Mouse (Mus musculus) testis, postnatal 10 days (tissue): Measurements from ENCODE around the gene R3hdml.

Experiments used
- DNase-seq: peaks from one replicate; pipeline ENCODE4 v3.0.0; 2021; ENCODE audit warnings: low spot score

Gene R3hdml

DNA sequence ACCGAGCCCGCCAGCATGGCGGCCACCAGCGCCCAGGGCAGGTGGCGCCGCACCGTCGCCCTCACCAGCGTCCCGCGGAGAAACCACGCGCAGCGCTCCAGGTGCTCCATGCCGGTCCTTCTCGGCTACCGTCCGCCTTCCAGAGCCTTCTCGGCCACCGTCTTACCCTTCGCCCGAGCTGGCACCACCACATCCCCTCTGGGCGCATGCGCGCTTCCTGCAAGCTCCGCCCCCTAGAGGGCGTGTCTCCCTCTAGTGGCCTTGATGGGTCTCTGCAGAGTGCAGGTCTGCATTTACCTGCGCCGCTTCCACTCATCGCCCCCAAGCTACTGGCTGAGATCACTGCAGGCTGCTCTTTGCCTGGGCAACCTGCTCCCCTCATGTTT is 19.7 kb upstream of the R3hdml start, which contains the start of gene Fitm2:
Gene Fitm2 (minus strand): TSS at position 164 of the 386 bp plus-strand sequence.
- peak; percentile 97 for DNase-seq

DNA sequence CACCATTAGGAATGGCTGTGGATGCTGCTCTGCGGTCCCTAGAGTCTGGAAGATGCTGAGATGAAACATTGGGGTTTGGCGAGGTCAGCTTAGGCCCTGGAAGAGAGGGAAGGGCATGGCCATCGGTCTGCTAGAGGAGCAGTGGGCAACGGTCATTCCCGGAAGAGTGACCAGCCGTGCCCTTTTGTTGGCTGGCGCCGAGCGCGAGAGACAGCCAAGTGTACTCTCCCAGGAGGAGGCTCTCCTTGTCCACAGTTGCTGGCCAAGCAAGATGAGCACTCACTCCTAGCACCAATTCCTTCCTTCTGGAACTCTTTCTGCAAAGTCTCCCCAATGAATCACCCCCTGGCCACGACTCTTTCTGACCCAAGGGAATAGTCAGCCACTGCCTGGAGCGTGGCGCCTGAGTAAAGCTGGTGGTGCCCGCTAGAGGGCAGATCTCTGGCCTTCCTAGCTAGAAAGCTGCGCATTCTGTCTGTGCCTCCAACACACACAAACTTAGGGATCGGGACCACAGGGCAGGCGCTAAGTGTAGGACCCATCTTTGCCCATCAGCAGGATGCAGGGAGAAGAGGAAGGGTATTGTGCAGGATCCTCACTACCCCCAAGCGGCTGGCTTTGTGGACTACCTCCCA is 11.8 kb upstream of the R3hdml start:
- DNase-seq = no peak

DNA sequence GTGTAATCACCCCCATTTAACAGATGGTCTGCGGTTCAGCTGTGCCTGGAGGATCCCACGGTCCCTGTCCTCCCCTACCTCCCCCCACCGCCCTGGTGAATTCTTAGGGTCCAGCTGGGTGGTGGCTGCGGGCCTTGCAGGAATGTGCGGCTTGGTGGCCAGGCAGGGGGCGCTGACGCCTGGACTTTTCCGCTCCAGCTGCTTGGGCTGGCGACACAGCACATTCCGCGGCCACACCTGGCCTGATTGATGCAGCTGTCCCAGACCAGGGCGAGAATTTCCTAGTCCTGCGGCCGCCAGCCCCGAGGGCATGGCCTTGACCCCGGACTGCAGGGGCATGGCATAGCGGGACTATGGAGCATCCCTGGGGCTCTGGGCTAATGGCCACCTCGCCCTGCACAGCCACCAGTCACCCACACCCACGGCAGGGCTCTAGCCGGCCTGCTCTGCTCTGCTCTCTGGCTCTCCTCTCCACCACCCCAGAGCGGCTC is 10.5 kb upstream of the R3hdml start:
- no peak for DNase-seq

DNA sequence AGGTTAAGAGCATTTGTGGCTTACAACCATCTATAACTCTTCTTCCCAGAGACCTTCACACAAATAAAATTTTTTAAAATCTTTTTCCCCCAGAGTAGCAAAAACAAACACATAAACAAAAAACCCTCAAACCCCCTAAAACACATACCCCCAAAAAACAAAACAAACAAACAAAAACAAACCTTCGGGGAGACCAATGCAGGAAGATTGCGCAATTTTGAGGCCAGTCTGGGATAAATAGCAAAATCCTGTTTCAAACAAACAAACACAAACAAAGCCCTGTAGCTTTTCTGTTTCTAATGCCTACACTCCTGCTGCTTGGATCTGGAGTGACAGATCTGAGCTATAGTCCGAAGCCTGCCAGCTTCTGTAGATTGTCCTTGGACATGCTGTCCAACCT is 4.8 kb upstream of the R3hdml start:
- DNase-seq = no peak

DNA sequence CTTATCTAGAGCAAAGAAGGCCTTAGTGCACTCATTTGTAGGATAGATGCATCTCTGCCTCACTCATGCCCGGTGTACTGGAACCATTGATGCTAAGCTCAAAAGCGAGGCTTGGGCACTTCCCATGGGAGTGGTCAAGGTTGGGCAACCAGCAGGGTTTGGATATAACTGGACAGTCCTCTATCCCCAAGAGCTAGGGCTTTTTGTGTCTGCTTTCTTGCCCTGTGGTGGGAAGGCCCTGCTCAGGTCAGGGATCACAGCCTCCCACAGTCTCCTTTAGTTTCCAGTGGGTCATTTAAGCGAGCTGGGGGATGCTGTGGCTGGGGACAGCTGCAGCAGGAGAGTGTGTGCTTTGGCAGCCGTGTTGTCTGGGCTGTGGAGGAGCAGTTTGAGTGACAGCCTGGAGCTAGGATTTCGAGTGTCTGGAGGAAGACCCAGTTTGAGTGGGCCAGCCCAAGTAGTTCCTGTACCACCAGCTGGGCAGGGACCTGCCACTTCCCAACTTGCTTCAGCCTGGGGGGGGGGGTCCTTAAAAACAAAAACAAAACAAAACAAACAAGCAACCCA is 2.3 kb upstream of the R3hdml start:
- DNase-seq = no peak

DNA sequence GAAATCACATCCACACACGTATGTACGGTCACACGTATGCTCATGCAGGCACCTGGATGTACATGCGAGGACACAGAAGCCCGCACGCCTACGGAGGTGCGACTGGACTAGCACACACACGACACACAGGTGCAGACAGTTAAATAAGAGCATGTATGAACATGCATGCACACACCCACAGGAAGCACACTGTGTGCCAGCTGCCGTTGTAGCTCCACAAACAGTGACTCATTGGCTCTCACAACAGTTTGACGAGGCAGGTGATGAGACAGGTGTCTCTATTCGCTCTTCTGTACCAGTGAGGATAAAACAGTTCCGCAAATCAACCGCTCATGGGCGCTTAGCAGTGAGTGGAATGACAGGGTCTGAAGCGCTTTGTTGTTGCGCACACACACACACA is 1.5 kb upstream of the R3hdml start:
- no peak for DNase-seq

DNA sequence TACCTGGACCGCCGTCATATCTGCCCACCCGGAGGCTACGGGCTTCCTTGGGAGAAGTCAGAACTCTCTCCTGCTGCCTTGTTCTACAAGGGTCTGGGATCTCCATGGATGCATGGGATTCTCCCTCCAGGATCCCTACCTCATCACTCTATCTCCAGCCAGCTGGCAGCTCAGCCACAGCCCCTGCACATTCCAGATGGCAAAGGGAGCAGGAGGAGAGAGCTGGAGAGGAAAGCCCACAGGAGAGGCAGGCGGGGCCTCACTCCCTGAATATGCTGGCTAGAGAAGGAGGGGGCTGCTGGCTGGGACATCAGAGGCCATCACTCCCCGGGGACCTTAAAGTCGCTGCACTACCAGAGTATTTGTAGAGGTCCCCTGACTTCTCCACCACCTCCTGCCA is 767 bp upstream of the R3hdml start:
- DNase-seq = no peak

DNA sequence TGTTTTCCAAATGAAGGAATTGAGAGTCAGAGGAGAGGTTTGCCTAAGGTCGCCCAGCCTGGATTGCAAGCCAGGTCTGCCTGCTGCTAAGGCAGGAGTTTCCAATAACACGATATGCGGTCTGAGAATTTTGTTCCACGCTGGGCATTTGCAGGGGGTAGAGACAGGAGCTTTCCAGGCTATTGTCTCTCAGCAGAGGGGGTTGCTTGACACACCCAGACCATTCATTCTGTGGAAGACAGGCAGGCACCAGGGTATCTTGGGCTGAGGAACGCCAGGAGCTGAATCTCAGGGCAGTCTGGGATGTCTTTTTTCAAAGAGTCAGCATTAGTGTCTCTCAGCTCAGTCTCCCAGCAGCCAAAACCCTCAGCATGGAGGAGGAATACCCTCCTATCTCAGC is 913 bp downstream of the R3hdml start:
- DNase-seq = no peak

DNA sequence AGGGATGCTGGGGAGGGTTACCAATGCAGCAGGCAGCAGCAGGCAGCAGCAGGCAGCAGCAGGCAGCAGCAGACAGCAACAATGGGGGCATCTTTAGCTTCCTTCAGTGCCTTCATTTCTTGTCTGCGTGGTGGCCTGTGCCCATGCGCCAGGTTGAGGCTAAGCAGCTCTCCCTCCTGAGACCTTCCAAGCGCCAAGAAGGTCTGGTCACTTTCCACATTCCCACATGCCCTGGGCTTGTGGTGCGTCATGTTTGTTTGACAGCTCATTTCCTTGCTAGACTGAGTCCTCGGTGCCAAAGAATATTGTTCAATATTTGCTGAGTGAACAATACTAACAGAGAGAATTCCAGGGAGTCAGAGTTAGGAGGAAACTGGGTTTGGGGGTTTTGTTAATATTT is 1.9 kb downstream of the R3hdml start:
- DNase-seq = no peak

DNA sequence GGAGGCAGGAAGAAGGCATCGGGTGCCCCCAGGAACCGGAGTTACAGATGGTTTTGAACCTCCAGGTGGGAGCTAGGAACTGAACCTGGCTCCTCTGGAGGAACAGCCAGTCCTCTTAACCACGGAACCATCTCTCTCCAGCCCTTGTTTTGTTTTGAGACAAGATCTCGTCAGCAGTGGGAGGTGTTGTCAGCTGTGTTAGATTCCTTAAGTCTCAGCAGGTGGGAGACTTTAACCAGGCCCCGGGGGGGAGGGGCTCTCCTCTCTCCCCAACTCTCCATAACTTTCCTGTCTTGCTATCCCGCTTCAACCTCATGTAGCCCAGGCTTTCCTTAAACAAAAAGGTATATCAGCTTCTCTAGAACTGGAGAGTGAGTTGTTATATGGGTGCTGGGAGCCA is 2.3 kb downstream of the R3hdml start:
- DNase-seq = no peak

DNA sequence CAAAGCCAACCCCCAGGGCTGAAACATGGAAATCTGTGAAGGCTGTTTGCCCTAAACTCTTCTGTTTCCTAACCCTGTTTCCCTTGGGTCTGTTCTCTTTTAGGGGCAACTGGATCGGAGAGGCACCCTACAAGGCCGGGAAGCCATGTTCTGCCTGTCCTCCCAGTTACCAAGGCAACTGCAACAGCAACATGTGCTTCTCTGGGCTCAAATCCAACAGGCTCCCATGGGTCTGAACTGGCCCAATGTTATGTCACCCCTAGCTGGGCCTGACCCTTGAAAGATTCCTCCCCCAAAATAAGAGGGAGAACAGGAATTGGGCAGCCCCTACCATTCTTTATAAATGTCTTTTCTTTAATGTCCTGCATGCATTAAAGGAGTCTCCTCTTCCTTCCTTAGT is 10.1 kb downstream of the R3hdml start:
- DNase-seq = no peak

DNA sequence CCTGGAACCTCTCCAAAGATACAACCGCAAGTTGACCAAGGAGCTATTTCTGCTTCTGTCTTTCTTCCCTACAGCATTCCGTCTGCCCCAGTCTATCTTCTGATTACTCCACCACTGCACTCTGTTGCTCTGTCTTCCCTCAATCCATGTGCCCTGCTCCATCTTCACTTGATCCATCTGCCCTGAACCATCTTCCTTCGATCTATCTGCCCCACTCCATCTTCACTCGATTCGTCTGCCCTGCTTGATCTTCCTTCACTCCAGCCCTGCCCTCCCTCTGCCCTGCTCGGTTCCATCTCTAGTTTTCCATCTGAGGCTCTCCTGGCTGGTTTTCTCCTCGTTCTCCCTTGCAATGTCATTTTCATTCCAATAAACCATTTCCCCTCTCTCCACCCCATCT is 11.1 kb downstream of the R3hdml start:
- DNase-seq = no peak

DNA sequence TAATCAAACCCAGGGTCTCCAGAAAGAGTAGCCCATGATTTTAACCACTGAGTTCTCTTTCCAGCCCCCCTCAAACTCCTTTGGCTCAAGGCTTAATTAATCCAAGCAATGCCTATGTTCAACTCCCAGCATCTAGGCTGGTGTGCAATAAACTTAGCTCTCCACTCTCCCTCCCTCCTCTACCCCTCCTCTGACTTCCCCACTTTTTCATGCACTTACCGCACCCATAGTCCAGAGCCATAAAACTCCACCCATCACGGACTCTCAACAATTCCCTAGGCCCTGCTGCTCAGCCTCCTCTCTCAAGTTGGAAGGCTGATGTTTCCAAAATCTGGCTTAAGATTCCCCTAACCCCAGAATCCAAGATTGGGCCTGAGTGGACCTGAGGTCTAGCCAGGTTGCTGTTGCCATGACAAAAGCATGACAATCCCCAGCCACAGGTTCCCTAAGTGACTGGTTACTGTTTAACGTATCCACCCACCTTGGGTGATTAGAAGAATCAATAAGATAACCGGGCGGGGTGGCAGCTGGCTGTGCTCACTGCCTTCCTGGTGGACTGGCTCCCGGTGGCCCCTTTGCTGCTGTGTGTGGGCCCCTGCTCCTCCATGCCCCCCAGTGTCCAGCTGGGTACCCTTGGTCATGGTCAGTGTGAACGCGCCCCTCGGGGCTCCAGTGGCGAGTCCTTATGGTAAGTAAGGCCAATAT is 14.3 kb downstream of the R3hdml start, which contains the start of gene Hnf4a:
Gene Hnf4a (plus strand): TSS at position 509 of the 705 bp plus-strand sequence.
- DNase-seq = no peak

DNA sequence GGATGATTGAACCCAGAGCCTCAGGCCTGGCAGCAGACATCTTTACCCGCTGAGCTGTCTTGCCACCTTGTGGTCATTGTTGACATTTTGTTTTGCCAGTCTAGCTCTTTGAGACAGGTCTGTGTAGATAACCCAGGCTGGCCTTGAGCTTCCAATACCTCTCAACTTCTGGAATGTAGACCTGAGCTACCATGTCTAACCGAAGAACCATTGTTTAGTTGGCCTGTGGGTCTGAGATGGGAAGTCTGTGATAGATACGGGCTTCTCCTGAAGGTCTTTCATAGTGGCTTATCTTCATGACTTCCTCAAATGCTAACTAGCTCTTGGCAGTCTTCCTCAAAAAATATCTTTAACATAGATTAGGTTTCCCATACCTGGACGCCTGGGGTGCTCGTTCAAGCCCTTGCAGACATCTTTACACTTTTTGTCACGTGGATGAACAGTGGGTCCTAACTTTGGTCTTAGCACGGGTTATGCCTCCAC is 33.7 kb downstream of the R3hdml start:
- DNase-seq = no peak

DNA sequence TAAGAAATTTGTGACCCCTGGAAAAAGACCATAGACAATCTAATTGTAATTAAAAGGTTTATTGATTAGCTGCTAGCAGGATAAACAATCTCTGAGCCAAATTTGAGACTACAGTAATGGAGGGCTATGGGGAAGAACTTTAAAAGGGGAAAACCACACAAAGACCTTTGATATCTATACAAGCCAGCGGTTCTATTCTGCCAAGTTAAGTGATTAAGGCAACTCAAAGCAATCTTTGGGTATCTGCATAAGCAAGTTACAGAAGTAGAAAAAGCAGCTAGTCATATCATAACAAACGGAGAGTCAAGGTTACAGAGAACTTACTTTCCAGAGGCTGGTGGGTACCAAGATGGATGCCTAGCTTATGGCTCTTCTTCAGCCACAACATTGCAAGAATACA is 35.4 kb downstream of the R3hdml start:
- DNase-seq = no peak

DNA sequence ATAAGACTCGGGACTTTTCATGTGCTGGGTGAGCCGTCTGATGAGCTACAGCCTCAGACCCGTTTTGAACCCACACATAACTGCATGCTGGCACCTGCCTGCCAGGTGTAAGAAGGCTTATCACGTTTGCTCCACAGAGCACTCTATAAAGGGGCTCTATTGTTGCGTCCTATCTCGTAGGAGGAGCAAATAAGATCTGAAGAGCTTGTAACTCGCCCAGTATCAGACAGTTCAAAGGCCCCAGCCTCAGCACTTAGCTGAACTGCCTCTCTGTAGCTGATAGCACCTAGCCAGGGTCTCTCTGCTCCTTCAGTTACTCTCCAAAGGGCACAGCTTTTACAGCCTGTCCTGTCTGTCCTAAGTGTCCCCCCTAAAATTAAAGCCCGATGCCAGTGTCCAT is 38.3 kb downstream of the R3hdml start:
- DNase-seq = no peak

DNA sequence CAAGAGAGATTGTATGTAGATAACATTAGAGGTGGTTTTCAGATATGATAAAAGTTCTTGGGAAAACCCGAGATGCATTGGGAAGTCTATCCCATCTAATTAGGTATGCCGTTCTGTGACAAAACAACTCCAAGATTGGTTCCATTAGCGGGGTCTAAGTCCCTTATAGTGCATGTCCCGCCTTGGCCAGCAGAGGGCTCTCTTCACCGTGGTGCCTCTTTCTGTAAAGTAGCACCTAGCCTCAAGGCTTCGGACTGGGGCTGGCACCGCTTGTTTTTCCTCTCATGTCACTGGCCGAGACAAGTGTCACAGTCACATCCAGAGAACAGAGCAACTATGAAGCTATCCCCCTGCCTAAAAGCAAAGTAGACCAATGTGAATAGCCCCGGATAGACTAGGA is 39.8 kb downstream of the R3hdml start:
- DNase-seq = peak; percentile 93

DNA sequence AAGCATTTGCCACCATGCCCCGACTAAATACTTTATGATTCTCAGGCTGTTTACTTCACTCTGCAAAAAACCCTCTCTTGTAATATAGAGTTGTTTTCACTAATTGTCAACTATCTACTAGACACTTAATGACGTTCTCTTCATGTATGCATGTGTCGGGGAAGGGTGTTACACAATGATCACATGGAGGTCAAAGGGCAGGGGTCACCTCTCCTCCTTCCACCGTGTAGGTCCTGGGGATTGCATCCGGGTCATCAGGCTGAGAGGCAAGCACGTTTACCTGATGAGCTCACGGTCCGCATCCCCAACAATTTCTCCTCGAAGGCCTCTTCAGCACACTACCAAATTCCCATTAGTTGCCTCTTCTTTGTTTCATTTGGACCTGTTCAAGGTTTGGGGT is 41.1 kb downstream of the R3hdml start:
- no peak for DNase-seq

DNA sequence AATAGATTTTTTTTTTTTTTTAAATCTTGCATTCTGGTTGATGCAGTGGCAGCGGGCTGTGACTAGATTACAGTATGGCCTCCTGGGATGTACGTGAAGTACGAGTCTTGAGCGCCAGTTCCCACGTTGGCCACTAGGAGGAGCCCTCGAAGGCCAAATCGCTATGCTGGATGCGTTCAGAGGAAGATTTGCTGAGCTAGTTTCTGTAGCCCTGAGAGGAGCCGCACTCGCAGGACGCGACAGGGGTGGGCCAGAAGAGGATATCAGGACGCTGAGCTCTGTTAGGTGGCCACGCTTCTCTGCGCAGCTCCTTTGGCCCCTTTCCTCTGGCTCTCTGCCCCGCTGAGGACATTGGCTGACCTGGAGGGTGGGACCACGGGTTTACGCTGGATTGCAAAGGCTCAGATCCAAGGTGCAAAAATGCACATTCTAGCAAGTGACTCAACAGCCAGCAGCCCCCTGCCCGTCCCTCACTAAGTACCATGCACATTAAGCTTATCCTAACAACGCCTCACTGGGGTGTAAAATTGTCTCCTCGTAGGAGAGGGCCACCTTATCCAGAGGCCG is 42.9 kb downstream of the R3hdml start:
- peak; percentile 95 for DNase-seq

DNA sequence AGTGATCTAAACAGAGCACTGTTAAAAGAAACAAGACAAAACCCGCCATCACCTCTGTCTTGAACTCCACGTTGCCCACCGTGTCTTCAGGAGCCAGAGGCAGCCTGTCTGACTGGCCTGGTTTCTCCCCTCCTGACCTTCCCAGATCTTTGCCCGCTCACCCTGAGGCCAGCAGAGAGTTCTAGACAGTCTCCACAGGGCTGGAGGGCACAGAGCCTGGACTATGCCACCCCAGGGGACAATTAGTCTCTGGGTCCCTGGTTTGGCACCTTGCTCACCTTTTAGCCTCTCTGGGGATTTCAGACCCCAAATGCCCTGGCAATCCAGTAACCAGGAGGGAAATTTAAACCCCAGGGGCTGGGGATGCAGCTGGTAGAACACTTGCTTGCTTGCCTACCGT is 45.3 kb downstream of the R3hdml start:
- DNase-seq = no peak

DNA sequence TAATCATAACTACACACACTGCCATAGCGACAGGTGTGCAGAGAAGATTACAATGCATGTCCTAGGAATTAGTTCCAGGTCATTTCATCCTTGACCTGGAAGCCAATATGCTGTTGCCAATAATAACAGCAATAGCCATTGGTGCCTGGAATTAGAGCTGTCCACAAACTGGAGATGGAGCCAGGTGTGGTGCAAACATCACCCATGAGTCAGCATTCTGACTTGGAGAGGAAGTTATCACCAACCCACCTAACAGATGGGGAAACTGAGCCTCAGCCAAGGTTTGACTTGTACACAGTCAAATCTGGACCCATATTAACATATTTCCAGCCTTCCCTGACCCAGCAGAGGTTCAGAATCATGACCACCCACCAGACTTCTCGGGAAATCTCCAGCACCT is 46.3 kb downstream of the R3hdml start:
- DNase-seq = no peak

DNA sequence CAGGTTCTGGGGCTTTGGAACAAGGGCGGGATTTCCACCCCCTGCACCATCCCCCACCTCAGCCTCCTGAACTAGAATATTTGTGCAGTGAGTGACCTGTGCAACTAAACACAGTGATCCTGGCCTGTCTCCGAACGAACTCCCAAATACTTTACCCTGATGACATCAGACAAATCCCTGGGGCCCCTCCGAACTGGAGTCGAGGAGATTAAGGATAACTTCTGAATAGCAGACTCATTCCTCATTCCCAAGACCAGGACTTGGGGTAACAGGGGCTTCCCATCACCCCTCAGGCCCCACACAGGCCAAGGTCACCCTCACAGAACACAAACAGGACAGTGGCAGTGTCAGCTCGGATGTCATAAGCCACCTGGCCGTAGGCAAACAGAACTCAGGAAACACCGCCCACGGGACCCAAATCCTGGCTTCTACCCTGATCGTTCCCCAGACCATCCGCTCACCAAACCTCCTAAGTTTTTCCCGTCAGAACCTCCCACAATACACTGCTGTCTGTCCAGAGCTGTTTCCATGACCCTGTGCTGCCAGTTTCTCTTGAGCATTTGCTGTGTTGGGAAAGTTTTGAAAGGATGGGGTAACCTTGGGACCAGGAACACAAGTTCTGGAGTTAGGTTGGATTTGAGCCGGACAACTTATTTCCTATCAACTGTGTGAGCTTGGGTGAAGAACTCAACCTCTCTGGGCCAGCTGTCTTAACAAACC is 47.4 kb downstream of the R3hdml start:
- no peak for DNase-seq
